Mouse (Mus musculus) embryo, embryonic 9.5 days (tissue): Measurements from ENCODE around the gene Gm43518.

ENCODE experiments used
- DNase-seq: peaks from one replicate; pipeline ENCODE4 v3.0.0-alpha.2; 2017; ENCODE audit errors: extremely low spot score

The Gm43518 gene

DNA sequence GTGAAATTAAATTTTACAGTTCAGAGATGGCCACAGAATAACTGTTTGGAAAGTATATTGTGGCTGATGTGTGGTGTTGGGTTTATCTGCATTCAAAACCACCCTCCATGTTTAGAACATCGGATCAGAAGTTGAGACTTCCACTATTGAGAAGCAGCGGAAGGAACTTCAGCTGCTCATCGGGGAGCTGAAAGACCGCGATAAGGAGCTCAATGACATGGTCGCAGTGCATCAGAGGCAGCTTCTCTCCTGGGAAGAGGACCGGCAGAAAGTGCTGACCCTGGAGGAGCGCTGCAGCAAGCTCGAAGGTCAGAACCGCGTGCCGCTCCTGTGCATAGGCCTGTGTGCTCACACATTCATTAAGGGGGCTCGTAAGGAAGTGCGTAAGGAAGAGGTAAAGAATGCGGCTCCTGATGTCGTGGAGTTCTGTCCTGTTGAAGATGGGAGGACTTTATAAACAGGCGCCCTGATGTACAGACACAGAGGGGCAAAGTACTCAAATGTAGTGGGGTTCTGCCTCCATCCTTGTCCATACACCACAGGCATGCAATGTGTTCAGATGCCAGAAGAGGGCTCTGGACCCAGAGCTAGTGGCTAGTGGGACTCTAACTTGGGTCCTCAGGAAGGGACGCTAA is 6.9 kb downstream of the Gm43518 start:
- DNase-seq: peak; percentile 55

DNA sequence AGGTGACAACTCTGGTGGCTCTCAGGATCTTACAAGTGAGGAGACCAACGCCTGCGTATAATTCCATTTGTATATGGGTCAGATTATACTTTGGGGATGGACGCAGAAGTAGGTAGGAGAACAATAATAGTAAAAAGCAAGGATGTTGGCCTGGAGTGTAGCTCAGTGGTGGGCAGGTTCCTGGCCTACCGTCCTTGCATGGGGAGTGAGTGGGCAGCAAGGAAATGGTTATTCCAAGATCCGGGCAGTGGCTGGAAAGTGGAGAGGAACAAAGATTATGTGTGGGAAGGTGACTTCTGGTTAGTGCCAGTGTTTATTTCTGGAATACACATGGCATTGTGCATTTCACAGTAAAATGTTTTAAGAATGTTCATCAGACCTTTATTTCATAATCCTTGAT is 8.7 kb downstream of the Gm43518 start:
- DNase-seq: no peak

DNA sequence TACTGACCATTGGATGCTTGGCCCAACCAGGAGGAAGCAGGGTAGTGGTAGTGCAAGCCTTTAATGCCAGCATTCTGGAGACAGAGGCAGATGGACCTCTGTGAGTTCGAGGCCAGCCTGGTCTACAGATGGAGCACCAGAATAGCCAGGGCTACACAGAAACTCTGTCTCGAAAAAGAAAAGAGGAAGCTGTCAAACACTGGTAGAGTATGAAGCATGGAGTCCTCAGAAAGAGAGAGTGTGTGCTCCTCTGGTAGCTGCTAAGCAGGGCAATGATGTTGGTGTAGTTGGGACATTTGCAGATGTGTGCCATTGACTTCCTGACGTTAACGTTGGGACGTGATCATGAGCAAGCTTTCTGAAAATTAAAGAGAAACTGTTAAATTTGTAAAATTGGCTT is 11.3 kb downstream of the Gm43518 start:
- DNase-seq: no peak

DNA sequence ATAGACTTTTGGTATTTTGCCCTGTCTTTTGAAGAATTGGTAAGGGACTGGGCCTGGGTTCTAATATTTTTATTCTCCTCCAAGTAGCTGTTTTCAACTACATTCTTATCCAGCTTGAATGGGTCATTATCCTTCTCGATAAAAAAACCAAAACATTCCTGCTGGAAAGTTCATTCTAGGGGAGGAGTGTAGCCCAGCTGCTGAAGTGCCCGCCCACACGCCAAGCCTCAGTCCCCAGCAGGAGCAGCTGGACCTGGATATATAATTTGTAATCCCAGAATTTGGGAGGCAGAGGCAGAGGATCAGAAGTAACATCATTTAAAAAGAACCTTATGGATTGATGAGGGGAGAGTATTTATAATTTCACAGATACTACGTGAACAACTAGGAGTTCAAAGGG is 19.3 kb downstream of the Gm43518 start:
- DNase-seq: no peak

DNA sequence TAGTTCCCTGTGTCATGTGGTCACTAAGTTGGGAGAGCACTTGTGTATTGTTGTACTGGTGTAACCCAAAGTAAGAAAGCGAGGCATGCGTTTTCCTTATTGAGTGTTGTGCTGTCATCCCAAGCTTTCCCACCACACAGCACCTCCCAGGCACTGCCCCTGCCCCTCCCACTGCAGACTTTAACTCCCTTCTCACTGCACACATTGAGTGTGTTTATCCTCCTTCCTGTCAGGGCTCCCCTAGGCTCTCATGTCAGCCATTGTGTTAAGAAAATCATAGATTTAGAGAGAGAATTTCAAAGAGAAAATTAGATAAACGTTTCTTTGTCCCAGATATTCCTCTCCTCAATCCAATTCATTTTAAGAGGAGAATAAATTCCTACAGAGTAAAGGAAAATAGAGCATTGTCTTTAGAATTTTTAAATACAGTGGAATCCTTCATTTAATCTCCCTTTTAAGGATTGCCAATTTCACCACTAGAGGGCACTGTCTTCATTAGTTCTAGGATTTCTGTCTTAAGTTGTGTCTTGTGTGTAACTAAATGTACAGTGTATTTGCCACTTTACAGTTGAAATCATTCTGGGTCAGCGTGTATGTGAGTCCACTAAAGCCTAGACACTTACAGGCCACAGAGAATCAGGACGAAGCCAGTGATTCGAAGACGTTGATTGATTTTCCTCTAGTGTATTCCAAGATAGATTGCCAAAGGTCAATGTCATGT is 20.0 kb downstream of the Gm43518 start:
- DNase-seq: peak; percentile 45

DNA sequence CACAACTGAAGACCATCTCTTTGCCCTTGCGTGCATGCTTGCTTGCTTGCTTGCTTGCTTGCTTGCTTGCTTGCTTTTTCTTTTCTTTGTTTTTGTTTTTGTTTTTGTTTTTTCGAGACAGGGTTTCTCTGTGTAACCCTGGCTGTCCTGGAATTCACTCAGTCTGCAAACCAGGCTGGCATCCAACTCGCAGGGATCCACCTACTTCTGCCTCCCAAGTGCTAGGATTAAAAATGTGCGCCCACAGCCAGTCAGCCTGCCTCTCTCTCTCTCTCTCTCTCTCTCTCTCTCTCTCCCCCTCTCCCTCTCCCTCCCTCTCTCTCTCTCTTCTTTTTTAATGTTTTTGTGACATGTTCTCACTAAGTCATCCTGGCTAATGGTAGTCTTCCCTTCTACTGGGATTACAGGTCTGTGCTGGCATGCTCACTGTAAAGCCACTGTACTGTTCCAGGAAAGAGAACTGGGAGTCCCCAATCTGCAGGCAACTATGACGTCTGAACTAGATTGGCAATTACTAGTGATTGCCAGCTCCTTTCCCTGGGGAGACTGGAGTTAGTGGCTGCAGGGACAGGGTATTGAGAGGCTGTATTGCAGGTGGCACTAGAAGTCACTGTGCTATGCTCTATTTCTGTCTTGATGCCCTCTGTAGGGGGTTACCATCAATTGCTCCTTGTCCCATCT is 25.3 kb downstream of the Gm43518 start:
- no peak for DNase-seq

DNA sequence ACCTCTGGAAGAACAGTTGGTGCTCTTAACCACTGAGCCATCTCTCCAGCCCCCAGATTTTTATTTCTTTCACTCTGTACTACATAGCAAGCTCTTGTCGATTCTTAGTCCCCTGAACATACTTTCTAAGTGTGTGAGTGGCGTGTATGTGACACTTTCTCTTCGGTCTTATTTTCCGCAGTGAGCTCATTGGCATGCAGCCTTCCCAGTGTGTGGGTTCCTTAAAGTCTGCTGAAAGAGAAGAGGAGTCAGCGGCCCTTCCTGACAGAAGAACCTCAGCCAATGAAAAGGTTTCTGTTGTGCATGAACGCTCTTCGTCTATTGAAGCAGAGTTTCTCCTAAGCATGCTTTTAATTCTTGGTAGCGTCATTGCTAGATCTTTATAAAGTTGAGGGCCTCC is 30.0 kb downstream of the Gm43518 start:
- no peak for DNase-seq

DNA sequence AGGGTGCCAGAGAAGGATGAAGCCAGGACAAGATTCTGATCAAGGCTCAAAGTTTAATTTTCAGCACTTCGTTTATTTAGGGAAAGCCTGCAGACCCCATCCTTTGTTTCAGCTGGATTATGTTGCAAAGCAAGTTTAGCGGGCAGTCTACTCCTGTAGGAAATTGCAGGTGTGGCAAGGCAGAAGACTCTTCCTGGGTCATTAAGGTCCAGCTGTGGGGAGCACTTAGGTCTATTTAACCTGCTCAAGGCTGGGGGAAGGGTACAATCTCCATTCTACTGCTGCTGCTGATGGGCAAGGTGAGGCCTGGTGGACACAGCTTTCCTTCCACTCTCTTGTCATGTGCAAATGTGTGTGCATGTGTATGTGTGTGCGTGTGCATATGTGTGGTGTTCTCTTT is 31.8 kb downstream of the Gm43518 start:
- no peak for DNase-seq

DNA sequence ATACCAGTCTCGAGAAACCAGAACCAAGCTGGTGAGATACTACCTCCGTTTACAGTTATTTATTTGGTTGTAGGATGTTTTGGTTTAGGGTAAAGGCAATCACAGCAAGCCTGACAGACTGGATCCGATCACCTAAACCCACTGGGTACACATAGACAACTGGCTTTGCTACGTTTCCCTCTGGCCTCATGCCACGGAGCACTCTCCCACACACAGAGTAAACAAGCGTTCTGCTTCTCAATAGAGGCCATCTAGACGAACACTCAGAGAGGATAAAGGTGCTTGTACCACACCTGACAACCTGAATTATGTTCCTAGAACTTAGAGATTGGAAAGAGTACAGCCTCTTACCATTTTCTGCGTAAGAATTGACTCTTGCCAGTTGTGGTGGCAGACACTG is 32.9 kb downstream of the Gm43518 start:
- DNase-seq: no peak

DNA sequence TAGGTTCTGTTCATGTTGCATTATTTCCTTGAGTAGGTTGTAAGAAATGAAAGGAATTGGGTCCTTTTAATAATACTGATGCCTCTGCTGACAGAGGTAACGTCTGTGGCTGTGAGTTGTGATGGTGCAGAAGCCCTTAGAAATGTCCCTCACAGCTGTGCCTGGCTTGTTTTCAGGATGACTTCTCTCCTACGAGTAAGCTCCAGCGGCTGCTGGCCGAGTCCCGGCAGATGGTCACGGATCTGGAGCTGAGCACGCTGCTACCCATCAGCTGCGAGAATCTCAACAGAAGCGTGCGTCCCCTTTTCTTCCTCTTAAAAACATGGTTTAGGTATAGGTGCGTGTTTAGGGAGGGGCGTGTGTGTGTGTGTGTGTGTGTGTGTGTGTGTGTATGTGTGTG is 33.8 kb downstream of the Gm43518 start:
- DNase-seq: no peak

DNA sequence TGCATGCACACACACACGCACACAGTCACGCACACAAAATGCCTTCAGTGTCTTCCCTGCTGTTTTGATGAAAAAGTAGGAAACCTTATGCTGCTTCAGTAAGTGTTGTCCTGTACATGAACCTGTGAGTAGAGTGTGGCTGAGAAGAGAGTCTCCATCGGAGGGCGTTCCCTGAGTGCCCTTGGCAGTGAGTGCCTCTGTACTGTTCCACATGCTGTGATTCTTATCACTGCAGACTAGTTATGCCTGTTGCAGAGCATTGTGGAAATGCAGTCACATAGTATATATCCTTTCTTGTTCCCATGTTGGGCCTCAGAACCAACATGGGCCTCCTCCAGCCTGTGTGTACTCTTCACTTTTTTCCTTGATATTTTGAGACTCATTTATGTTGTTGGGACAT is 37.0 kb downstream of the Gm43518 start:
- no peak for DNase-seq

DNA sequence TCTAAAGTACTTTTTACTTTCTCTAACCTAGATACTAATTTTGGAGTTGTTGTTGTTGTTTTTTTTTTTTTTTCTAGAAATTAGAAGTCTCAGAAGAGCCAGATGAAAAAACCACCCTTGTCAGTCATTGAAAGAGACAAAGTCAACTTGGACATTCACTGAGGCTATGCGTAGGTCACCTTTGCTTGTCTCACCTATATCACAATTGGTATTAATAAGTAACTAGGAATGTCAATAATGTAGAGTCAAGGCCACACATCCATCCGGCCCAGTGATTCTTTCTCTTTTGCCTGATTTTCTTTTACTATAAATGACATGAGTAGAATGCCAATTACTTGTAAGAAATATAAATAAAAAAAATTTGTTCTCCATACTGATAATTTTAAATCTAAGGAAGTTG is 39.5 kb downstream of the Gm43518 start:
- no peak for DNase-seq

DNA sequence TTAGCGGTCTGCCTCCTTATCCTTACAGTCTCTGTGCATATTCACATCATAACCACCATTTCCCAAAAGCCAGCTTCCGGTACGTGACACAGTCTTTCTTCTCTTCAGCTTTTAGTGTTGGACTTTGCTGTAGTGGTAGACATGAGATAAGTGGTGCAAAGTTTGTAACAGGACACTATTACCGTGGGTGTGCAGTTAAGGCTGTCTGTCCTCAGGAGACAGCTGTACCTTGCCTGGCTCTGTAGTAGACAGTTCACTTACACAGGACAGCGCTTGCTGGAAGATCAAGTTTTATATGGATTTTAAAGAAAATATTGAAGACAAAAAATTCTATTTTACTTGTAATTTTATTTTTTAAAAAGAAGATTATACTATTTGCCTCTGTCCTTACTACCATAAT is 41.2 kb downstream of the Gm43518 start:
- DNase-seq: no peak

DNA sequence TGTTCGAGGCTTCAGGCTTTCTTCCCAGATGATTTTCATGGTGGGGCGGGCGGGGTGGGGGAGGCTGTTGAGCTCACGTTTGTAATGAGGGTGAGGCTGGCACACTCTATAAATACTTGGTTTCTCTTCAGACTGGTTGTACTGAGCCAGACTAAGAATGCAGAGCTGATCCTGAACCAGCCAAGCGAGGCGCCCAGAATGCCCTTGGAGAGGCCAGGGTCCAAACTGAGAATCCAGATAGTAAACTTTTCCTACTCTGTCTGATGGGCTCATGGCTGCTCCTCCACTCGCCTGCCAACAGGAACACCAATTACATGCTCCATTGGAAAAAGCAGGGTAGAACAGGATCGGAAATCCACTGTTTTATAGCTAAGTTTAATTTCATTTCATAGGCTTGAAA is 42.0 kb downstream of the Gm43518 start:
- no peak for DNase-seq

DNA sequence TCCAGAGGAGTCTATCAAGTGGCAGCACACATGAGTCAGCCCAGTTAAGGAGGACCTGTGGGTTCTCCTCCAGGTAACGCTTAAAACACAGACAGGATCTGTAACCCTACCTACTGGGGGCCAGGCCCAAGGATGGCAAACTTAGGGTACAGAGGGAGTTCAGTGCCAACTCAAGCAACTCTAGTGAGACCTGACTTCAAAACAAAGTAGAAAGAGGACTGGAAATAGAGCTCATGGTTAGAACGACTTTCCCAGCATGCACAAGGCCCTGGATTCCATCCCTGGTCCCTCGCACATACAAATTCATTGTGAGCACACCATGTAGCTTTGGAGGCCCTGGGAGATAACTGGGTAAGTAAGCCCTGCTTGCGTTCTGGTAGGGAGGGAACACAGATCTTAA is 43.4 kb downstream of the Gm43518 start:
- DNase-seq: no peak

DNA sequence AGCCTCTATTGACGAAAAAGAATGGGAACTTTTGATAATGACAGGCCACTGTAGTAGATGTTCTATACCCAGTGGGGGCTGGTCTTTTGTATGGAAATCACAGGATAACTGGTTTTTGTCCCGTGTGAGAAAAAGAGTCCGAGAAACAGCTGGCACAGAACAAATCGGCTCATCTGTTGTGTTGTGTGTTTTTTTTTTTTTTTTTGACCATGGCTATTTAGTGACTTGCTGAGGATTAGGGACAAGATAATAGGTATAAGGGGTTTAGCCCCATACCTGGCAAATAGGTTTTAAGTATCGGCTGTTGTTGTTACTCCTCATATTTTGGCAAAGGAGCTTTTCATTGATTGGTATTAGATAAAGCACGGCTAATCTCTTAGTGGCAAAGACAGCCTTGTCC is 45.2 kb downstream of the Gm43518 start:
- DNase-seq: no peak

DNA sequence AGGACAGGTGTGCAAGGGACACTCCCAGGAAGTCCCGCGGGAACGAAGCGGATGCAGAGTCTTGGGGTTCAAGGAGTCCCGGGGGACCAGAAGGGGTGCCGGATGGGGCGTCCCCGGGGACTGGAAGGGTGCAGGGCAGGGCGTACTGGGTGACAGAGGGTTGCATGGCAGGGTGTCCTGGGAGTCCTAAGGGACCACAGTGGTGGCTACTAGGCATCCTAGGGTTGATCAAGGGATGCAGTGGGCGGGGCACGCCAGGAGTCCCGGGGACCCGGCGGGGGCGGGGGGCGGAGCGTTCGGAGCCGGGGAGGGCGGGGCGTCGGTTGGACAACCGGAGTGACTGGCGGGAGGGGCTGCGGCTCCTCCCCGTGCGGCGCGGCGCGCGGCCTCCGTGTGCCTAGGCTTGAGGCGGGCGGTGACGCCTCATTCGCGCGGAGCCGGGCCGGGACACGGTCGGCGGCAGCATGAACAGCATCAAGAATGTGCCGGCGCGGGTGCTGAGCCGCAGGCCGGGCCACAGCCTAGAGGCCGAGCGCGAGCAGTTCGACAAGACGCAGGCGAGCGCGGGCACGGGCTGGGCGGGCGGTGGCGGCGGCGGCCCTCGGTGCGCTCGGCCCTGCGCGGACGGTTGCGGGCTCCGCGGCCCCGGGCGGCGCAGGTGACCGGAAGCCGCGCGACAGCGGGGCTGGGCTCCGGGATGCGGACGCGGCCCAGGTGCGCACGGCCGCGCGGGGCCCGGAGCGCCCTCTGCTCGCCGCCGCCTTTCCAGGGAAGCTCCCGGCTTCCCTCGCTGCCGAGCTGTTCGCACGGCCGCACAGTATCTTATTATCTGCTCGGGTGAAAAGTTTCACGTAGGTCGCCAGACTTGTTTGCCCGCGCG is 46.3 kb downstream of the Gm43518 start, which contains the start of gene Hip1r:
TSS of gene Hip1r (plus strand) at position 330 of the 880 bp plus-strand sequence.
- DNase-seq: peak; percentile 78

DNA sequence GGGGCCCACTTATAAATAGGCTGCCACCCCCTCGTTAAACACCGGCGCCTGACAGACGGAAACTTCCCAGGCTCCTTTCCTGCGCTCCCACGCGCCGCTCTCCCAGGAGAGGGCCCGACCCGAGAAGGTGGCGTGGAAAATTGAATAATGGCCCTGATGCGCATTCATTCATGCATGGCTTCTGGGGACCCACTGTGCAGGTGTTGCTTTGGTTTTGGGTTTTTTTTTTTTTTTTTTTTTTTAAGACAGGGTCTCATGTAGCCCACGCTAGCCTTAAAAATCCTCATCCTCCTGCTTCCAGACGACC is 46.9 kb downstream of the Gm43518 start:
- no peak for DNase-seq

DNA sequence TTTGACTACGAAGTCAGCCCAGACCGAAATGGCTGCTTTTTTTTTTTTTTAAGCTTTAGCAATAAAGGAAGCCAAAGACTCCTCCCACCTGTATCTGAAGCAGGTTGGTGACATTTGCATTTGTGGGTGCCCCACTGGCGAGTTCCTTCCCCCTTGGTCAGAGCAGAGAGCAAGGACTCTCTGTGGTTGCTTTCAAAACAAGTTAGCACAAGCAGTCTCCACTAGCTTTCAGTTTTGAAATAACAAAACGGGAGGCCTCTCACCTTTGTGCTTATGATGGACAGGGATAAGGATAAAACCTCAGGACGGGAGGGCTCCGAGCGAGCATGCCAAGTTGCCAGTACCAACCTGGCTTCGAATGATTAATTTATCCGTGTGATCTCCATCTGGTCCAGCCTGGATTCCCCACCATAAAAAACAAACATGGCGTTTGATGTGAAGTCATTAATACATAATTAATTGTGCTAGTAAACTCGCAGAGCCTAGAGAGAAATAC is 47.4 kb downstream of the Gm43518 start:
- no peak for DNase-seq

DNA sequence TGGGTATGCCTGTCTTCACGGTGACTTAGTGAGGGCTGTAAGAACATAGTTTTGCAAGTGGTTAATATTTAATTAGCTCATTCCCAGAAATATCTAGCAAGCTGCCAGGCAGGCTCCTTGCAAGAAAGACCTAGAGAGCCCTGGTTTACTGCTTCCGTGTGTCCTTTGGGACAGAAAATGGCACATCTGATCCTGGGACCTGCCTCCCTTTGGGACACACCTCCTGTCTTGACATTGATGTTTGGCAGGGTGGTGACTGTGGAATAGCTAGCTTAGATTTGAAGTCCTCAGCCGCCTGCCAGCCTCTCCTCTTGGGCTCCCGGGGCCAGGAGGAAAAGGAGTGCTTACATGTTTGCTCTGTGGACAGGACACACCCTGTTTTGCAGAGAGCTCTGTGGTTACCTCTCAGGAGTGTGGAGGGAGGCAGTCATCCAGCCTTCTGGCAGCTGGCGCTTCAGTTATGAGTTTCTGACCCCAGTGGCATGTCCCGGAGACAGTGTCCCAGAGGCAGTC is 48.5 kb downstream of the Gm43518 start:
- DNase-seq: no peak

DNA sequence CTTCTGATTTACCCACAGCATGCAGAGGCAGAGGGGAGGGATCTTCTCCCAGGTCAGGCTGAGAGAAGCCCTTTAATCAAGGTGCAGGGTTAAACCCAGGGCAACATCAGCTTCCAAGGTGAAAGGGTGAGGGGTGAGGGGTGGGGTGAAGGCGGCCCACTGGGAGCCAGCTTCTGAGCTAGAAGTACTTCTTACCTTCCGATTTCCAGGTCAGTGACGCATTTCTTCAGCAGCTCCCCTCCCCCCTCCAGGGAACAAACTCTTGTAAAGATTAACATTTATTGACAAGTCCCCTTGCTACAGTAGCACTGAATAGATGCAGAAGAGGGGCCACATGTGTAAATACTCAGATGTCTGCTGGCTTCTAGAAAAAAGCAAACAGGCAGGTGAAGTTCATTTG is 50.0 kb downstream of the Gm43518 start:
- DNase-seq: no peak

DNA sequence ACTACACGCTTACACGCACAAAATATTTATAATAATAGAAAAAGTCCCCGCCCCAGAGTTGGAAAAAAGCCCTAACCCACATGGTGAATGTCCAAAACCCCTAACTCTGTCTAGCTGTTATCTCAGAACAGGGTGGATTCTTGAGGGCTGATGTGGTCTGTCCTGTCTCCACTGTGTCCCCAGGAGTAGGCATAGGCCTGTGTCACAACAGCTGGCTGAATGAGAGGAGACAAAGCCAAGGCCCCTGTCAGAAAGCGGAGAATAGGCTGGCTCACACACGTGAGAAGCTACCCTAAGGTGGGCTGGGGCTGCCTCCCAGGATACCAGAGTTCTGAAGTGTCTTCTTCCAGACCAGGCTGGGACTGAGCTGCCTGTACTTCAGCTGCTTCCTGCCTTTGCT is 50.9 kb downstream of the Gm43518 start:
- DNase-seq: no peak
